Mouse (Mus musculus) ES-E14 (cell line): ENCODE results near the gene Sumo3.

Source experiments
- CHD2 ChIP-seq: IDR thresholded peaks from 2 replicates; pipeline ENCODE4 v1.6.1; 2014; ENCODE audit warnings: mild to moderate bottlenecking, low read depth, low read length, inconsistent platforms
- ZC3H11A ChIP-seq: IDR thresholded peaks from 2 replicates; pipeline ENCODE4 v1.6.1; 2012; ENCODE audit warnings: low read depth, mild to moderate bottlenecking, inconsistent platforms, low read length, borderline replicate concordance
- ZNF384 ChIP-seq: IDR thresholded peaks from 2 replicates; pipeline ENCODE4 v1.6.1; 2012; ENCODE audit warnings: low read depth, low read length, inconsistent platforms

GRCm38 (mm10) chr10:77605908-77606826 is at the start of gene Sumo3, which contains the start of gene Gm49325:
- TF ChIP-seq ZC3H11A (no peak), ZNF384 (no peak), CHD2 (no peak; the same call in 1 of the 2 replicates)
